Mouse (Mus musculus) spleen, adult 2 months (tissue): ENCODE measurements around the gene Pawr.

Experiments
- CTCF ChIP-seq: fragments of 200-500 bp; IDR thresholded peaks from 2 replicates; pipeline ENCODE4 v1.5.1; 2011; ENCODE audit warnings: mild to moderate bottlenecking, inconsistent platforms; ENCODE audit not compliant: insufficient read depth, insufficient read length, insufficient replicate concordance; ENCODE audit errors: extremely low read depth
- POLR2A ChIP-seq: fragments of 200-500 bp; IDR thresholded peaks from 2 replicates; pipeline ENCODE4 v1.6.1; 2011; ENCODE audit warnings: low read depth, low read length, inconsistent platforms

DNA sequence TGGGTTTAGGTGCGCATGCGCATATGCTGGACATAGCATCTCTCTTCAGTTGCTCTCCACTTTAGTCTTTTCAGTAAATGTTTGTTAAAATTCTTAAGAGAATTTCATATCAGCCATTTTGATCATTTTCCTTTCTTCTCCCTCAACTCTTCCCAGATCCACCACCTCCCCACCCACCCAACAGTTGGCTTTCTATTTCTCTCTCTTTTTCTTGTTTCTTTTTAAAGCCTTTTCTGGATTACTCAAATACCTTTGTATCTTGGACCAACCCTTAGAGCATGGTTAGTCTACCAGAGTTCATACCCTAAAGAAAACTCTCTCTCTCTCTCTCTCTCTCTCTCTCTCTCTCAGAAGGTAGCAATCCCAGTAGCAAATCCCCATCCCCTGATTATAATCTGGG lies 125.1 kb downstream of the Pawr start:
- TF ChIP-seq CTCF: no peak
- TF ChIP-seq POLR2A: no peak
